Mouse (Mus musculus): ENCODE data around the gene Ank3. TPM values are rescaled to one million over a fixed set of nuclear protein-coding genes. Genes with fewer than 3 reads are reported as not detected.

Ank3 gene
- polyA plus RNA-seq, 1 experiment from 2014 or later = 69.3 TPM

DNA sequence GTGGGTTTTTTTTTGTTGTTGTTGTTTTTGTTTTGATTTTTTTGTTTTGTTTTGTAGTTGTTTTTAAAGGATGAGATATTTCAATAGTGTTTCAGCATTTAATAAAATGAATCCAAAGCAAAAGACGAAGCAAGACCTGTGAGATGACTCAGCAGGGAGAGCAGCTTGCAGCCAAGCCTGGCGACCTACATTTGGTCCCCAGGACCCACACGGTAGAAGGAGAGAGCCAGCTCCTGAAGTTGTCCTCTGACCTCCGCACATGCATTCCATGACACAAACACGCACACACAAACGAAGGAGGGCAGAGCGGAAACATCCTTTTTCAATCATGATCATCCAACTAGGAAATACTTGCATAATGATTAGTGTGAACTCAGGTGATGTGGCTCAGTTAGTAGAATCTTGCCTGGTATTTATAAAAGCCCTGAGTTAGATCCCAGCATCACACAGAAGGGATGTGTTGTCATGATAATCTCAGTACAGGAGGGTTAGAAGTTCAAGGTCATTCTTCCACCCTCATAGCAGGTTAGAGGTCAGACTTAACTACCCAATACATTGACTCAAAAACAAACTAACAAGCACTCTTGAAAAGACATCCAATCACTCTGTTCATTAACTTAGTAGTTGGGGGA lies 461.4 kb downstream of the Ank3 start:
- no peak overlapping the region for H3K27ac ChIP-seq (ENCODE audit: low read depth, low read length)
- no peaks in the 10 kb centered on the region for H3K27me3 ChIP-seq (replicated peaks; ENCODE audit: control insufficient read depth, insufficient read depth, low read length)
- no peak for ATAC-seq
- no peak overlapping the region for H3K9ac ChIP-seq (ENCODE audit: low read depth, low read length)
- 67% methylated on average over 7 of the region's 7 CpGs for WGBS
- H3K4me1 ChIP-seq (ENCODE audit: control insufficient read depth, insufficient read depth, low read depth, low read length) = peaks cover 14% of the 10 kb centered on the region
- H3K36me3 ChIP-seq (ENCODE audit: control insufficient read depth, insufficient read depth, low read length) = peaks cover 4% of the 10 kb centered on the region; the same call in 1 of the 2 replicates
- no peak overlapping the region for H3K4me3 ChIP-seq (ENCODE audit: low read length)
- H3K4me2 ChIP-seq (ENCODE audit: low read length) = no peak overlapping the region
- H3K9me3 ChIP-seq (ENCODE audit: control insufficient read depth, low read length) = no peaks in the 10 kb centered on the region

DNA sequence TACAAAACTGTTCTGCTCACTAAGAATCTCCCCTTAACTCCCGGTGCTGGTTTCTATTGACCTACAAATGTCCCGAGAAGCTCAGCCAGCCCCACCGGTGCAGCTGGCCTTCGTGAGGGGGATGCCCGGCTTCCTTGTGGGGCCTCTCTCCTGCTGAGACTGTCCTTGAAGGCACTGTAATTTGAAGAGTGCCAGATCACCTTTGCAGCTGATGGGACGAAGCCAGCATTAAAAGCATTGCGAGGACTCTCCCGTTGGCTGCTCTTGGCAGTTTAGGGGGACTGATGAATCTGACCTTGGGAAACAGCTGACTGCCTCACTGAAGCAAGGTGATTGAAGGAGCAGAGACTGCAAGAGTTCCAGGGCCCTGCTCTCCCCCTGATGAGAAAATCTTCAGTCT lies 464.3 kb downstream of the Ank3 start:
- H3K4me1 ChIP-seq (ENCODE audit: control insufficient read depth, insufficient read depth, low read depth, low read length) = peaks cover 14% of the 10 kb centered on the region
- no peaks in the 10 kb centered on the region for H3K36me3 ChIP-seq (ENCODE audit: control insufficient read depth, insufficient read depth, low read length)
- H3K9ac ChIP-seq (ENCODE audit: low read depth, low read length) = no peak overlapping the region
- WGBS = 66% methylated on average over 8 of the region's 8 CpGs
- no peak overlapping the region for H3K4me3 ChIP-seq (ENCODE audit: low read length)
- no peak for ATAC-seq
- no peaks in the 10 kb centered on the region for H3K27me3 ChIP-seq (replicated peaks; ENCODE audit: control insufficient read depth, insufficient read depth, low read length)
- H3K9me3 ChIP-seq (ENCODE audit: control insufficient read depth, low read length) = no peaks in the 10 kb centered on the region
- H3K4me2 ChIP-seq (ENCODE audit: low read length) = no peak overlapping the region
- H3K27ac ChIP-seq (ENCODE audit: low read depth, low read length) = no peak overlapping the region

DNA sequence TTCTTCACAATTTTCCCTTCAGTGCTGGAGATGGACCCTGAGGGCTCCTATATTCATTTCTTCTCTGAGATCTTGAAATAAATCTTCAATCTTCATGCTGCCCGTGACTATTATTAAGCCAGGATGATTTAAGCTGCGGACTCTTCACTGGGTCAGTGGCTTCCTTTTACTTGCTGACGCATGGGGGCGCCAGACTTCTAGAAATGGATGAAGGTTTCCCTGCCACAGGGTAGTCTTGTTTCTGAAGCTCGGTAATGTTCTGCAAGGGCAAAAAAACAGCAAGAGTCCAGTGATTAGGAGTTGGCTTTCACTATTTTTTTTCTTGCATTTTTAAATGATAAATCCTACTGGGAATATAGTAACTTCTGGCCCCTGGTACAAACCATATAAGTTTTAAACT lies 471.8 kb downstream of the Ank3 start:
- Histone ChIP-seq H3K27ac (ENCODE audit: low read depth, low read length) (no peak overlapping the region), H3K9ac (ENCODE audit: low read depth, low read length) (no peak overlapping the region), H3K4me2 (ENCODE audit: low read length) (no peak overlapping the region), H3K27me3 (replicated peaks; ENCODE audit: control insufficient read depth, insufficient read depth, low read length) (no peaks in the 10 kb centered on the region), H3K4me1 (ENCODE audit: control insufficient read depth, insufficient read depth, low read depth, low read length) (no peaks in the 10 kb centered on the region), H3K4me3 (ENCODE audit: low read length) (no peak overlapping the region), H3K9me3 (ENCODE audit: control insufficient read depth, low read length) (no peaks in the 10 kb centered on the region), H3K36me3 (ENCODE audit: control insufficient read depth, insufficient read depth, low read length) (no peaks in the 10 kb centered on the region; the same call in 1 of the 2 replicates)
- peak; percentile 21; the same call in 1 of the 2 replicates for ATAC-seq
- 6% methylated on average over 5 of the region's 5 CpGs for WGBS

DNA sequence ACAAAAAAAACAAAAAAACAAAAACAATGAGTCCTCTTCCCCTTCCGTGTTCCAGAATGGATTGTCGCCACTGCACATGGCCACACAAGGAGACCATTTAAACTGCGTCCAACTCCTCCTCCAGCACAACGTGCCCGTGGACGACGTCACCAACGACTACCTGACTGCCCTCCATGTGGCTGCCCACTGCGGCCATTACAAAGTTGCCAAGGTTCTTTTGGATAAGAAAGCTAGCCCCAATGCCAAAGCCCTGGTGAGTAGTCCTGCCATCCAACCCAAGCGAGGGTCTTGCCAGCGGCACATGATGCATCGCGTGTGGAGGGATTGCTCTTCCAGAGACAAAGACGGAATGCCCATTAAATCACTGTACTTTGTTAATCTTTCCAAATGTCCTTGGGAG lies 472.4 kb downstream of the Ank3 start:
- no peaks in the 10 kb centered on the region for H3K9me3 ChIP-seq (ENCODE audit: control insufficient read depth, low read length)
- no peaks in the 10 kb centered on the region for H3K27me3 ChIP-seq (replicated peaks; ENCODE audit: control insufficient read depth, insufficient read depth, low read length)
- no peak overlapping the region for H3K4me3 ChIP-seq (ENCODE audit: low read length)
- no peak overlapping the region for H3K4me2 ChIP-seq (ENCODE audit: low read length)
- 0 out of 2 replicates have a peak overlapping the region, but pooled peaks have one; percentile 17 for H3K27ac ChIP-seq (ENCODE audit: low read depth, low read length)
- H3K4me1 ChIP-seq (ENCODE audit: control insufficient read depth, insufficient read depth, low read depth, low read length) = no peaks in the 10 kb centered on the region
- H3K9ac ChIP-seq (ENCODE audit: low read depth, low read length) = no peak overlapping the region
- WGBS = 71% methylated on average over 14 of the region's 14 CpGs
- no peaks in the 10 kb centered on the region; the same call in 1 of the 2 replicates for H3K36me3 ChIP-seq (ENCODE audit: control insufficient read depth, insufficient read depth, low read length)
- no peak for ATAC-seq

DNA sequence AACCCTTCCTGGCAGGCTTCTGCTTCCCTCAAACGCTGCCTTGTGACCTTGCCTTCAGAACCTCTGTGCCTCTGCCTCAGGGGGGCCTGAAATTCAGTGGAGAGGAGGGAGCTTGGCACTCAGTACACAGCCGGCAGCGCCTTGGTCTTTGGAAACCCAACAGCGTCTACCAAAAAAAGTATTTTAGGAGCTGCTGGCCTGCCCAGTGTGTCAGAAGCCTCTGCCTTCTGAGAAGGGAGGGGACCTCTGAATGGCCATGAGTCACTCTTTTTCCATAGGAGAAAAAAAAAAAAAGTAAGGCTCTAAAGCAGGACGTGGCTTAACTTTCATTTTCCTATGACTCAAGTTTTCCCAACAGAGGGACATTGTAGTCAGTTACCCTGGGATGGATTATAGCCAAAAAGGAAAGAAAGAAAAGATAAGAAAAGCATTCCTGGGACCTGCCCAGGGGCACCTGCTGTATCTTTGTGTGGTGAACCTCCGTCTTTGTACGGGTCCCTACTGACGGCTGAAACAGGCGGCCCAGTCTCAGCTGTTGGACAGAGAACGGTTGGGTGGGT lies 473.7 kb downstream of the Ank3 start:
- Histone ChIP-seq H3K9ac (ENCODE audit: low read depth, low read length) (no peak overlapping the region), H3K27me3 (replicated peaks; ENCODE audit: control insufficient read depth, insufficient read depth, low read length) (no peaks in the 10 kb centered on the region), H3K27ac (ENCODE audit: low read depth, low read length) (no peak overlapping the region), H3K9me3 (ENCODE audit: control insufficient read depth, low read length) (no peaks in the 10 kb centered on the region), H3K4me2 (ENCODE audit: low read length) (no peak overlapping the region), H3K4me1 (ENCODE audit: control insufficient read depth, insufficient read depth, low read depth, low read length) (no peaks in the 10 kb centered on the region), H3K4me3 (ENCODE audit: low read length) (no peak overlapping the region), H3K36me3 (ENCODE audit: control insufficient read depth, insufficient read depth, low read length) (no peaks in the 10 kb centered on the region; the same call in 1 of the 2 replicates)
- ATAC-seq = no peak
- 41% methylated on average over 10 of the region's 10 CpGs for WGBS

DNA sequence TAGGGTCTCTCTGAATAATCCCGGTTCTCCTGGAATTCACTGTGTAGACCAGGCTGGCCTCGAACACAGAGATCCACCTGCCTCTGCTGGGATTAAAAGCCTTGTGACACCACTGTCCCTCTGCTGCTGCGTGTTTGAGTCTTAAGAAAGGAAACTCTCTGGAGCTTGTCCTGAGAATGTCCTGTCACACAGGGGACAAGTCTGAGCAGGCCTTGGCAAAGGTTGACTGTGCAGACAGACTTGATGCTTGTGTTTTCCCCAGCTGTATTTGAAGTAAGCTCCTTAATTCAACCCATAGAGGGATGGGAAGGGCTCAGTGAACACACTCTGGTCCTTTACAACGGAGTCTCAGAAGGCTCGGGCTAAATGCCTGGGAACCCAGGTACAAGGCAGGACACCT lies 474.3 kb downstream of the Ank3 start:
- Histone ChIP-seq H3K27ac (ENCODE audit: low read depth, low read length) (no peak overlapping the region), H3K4me1 (ENCODE audit: control insufficient read depth, insufficient read depth, low read depth, low read length) (no peaks in the 10 kb centered on the region), H3K36me3 (ENCODE audit: control insufficient read depth, insufficient read depth, low read length) (no peaks in the 10 kb centered on the region; the same call in 1 of the 2 replicates), H3K9ac (ENCODE audit: low read depth, low read length) (no peak overlapping the region), H3K27me3 (replicated peaks; ENCODE audit: control insufficient read depth, insufficient read depth, low read length) (no peaks in the 10 kb centered on the region), H3K4me3 (ENCODE audit: low read length) (no peak overlapping the region), H3K4me2 (ENCODE audit: low read length) (no peak overlapping the region), H3K9me3 (ENCODE audit: control insufficient read depth, low read length) (no peaks in the 10 kb centered on the region)
- ATAC-seq = no peak
- 86% methylated on average over 5 of the region's 5 CpGs for WGBS

DNA sequence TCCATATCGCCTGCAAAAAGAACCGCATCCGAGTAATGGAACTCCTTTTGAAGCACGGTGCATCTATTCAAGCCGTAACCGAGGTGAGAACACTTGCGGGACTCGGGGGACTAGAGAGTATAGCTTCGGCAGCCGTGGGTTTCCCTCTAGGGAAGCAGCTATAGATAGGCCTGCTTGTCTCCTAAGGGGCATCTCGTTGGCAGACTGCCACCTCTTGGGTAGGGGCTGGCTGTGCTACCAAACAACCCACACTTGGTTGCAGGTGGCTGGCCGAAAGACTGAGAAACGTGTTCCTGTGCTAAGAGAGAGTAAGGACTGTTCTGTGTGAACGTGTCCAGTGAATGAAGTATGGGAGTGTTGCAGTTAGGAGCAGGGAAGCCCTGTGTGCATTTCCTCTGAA lies 476.2 kb downstream of the Ank3 start:
- peaks cover 3% of the 10 kb centered on the region; the same call in 1 of the 2 replicates for H3K36me3 ChIP-seq (ENCODE audit: control insufficient read depth, insufficient read depth, low read length)
- no peak overlapping the region for H3K4me2 ChIP-seq (ENCODE audit: low read length)
- H3K27ac ChIP-seq (ENCODE audit: low read depth, low read length) = no peak overlapping the region
- no peak overlapping the region for H3K4me3 ChIP-seq (ENCODE audit: low read length)
- 70% methylated on average over 14 of the region's 14 CpGs for WGBS
- ATAC-seq = peak; percentile 13; the same call in 1 of the 2 replicates
- no peaks in the 10 kb centered on the region for H3K4me1 ChIP-seq (ENCODE audit: control insufficient read depth, insufficient read depth, low read depth, low read length)
- H3K27me3 ChIP-seq (replicated peaks; ENCODE audit: control insufficient read depth, insufficient read depth, low read length) = no peaks in the 10 kb centered on the region
- no peak overlapping the region for H3K9ac ChIP-seq (ENCODE audit: low read depth, low read length)
- H3K9me3 ChIP-seq (ENCODE audit: control insufficient read depth, low read length) = no peaks in the 10 kb centered on the region

DNA sequence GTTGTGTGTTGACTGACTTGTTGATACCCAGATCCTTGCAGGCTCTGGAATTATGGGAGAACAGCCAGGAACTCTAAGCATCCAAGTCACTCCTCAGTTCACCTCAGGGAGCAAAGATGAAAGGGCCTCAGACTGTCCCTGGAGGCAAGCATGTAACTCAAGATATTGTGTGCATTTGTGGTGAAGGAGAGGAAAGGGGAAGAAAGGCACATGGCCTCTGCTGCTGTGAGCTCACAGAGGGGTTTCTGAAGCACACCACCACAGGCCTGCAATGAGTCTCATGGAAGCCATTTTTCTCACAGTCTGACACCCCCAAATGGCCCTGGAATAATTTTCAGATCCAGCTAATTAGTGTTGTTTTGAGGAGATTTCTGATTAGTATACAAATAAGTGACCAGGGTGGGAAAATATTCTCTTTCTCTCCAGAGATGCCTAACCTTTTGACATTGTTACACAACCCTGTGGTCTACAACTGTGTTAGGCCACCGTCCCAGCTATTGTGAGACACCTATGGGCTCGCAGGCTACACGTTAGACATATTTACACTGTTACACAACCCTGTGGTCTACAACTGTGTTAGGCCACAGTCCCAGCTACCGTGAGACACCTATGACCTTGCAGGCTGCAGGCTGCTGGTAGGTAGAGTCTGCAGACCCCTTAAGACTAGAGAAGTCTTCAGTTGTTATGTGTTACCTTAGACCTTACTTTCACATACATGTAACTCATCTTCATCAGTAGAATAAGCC lies 485.5 kb downstream of the Ank3 start:
- Histone ChIP-seq H3K4me2 (ENCODE audit: low read length) (no peak overlapping the region), H3K4me1 (ENCODE audit: control insufficient read depth, insufficient read depth, low read depth, low read length) (no peaks in the 10 kb centered on the region), H3K36me3 (ENCODE audit: control insufficient read depth, insufficient read depth, low read length) (peaks cover 29% of the 10 kb centered on the region), H3K4me3 (ENCODE audit: low read length) (no peak overlapping the region), H3K27ac (ENCODE audit: low read depth, low read length) (no peak overlapping the region), H3K9me3 (ENCODE audit: control insufficient read depth, low read length) (no peaks in the 10 kb centered on the region), H3K9ac (ENCODE audit: low read depth, low read length) (no peak overlapping the region), H3K27me3 (replicated peaks; ENCODE audit: control insufficient read depth, insufficient read depth, low read length) (no peaks in the 10 kb centered on the region)
- WGBS = 95% methylated on average over 4 of the region's 4 CpGs
- ATAC-seq = no peak

DNA sequence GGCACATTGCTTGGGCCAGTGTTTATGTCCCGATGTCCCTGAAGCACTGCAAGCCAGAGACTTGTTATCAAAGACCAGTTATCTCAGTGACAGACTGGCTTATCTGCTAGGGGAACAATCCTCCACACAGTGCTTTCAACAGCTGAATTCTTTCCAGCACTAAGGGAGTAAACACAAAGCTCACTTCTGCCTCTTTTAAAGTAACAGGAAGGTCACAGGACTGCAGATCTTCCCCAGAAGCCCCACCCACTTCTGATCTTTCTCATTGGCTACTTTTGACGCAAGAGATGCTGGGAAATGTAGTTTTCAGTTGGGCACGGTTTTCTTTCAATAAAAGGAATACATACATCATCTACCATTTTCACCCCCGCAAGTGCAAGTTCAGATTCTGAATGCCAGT lies 489.8 kb downstream of the Ank3 start:
- Histone ChIP-seq H3K4me1 (ENCODE audit: control insufficient read depth, insufficient read depth, low read depth, low read length) (no peaks in the 10 kb centered on the region), H3K27ac (ENCODE audit: low read depth, low read length) (no peak overlapping the region), H3K27me3 (replicated peaks; ENCODE audit: control insufficient read depth, insufficient read depth, low read length) (no peaks in the 10 kb centered on the region), H3K4me3 (ENCODE audit: low read length) (no peak overlapping the region), H3K4me2 (ENCODE audit: low read length) (no peak overlapping the region), H3K9ac (ENCODE audit: low read depth, low read length) (no peak overlapping the region), H3K36me3 (ENCODE audit: control insufficient read depth, insufficient read depth, low read length) (peaks cover 19% of the 10 kb centered on the region), H3K9me3 (ENCODE audit: control insufficient read depth, low read length) (no peaks in the 10 kb centered on the region)
- WGBS = 37% methylated on average over 4 of the region's 4 CpGs
- ATAC-seq = no peak

Data from hindbrain, embryonic 16.5 days (tissue).